Mouse (Mus musculus): ENCODE results near the gene Fos. TPM values are rescaled to one million over a fixed set of nuclear protein-coding genes. Genes with fewer than 3 reads are reported as not detected.

Fos gene
- polyA plus RNA-seq, 1 experiment from 2014 or later: 1.2 TPM

DNA sequence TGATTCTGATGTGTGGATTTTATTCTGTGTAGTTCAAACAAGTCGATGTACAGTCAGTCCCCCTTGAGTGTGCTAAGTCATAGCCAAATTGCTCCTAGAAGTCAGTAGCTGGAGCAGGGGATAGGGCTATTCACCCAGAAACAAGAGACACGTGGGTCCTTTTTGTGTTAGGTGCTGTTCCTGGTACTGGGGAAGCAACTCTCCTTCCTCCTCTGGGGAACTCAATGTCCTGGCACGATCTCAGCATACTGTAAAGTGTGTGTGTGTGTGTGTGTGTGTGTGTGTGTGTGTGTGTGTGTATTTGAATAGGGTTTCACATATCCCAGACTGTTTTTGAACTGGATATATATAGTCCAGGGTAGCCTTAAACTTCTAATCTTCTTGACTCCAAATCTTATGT lies 8.8 kb upstream of the Fos start:
- WGBS: 58% methylated on average over 3 of the region's 3 CpGs
- H3K36me3 ChIP-seq (ENCODE audit: poor library complexity, severe bottlenecking): no peaks in the 10 kb centered on the region
- no peak overlapping the region for H3K9ac ChIP-seq
- H3K4me3 ChIP-seq: no peak overlapping the region
- 0 out of 2 replicates have a peak, but pooled peaks cover 12% of the 10 kb centered on the region for H3K4me1 ChIP-seq
- H3K9me3 ChIP-seq (replicated peaks): no peaks in the 10 kb centered on the region
- ATAC-seq: no peak
- no peaks in the 10 kb centered on the region for H3K27me3 ChIP-seq
- no peak overlapping the region for H3K4me2 ChIP-seq
- H3K27ac ChIP-seq: no peak overlapping the region

DNA sequence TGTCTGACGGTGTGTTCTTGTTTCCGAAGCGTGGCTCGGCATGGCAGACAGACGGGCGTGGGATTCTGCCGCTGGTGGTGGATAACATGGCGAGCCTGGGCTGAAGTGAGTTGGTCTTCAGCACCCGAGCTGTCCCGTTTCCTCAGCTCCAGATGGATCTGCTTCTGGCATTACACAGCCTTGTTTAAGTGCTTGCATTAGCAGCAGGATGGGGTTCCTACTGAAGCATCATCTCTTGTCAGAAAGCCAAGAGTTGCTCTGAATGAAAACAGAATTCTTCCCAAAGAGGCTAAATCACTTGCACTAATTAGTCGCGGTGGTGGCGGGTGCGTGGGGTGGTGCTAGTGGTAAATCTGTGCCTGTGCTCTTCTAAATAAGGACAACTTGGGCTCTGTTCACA lies 5.8 kb upstream of the Fos start:
- 64% methylated on average over 14 of the region's 14 CpGs for WGBS
- Histone ChIP-seq H3K4me2 (0 out of 2 replicates have a peak overlapping the region, but pooled peaks have one; percentile 8), H3K9ac (no peak overlapping the region), H3K36me3 (ENCODE audit: poor library complexity, severe bottlenecking) (no peaks in the 10 kb centered on the region), H3K27ac (0 out of 2 replicates have a peak overlapping the region, but pooled peaks have one; percentile 3), H3K9me3 (replicated peaks) (no peaks in the 10 kb centered on the region), H3K4me3 (no peak overlapping the region), H3K27me3 (peaks cover 3% of the 10 kb centered on the region; the same call in 1 of the 2 replicates), H3K4me1 (peaks cover 25% of the 10 kb centered on the region)
- no peak for ATAC-seq

DNA sequence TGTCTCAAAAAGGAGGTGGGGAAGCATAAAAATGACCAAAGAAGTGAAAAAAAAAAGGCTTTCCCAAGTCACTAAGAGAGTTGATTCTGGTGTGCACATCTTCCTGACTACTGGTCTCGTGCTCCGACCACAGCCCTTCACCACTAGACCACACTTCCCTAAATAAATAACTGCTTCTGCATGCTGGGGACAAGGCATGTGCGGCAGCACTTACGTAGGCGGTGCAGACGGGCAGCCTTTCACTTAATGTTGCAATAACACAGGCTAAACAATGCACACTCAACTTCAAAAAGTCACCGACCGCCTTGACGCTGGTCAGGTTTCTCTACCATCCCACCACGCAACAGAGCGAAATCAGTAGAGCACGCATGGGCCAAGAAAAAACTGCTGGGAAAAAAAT lies 5.0 kb upstream of the Fos start:
- H3K9me3 ChIP-seq (replicated peaks): no peaks in the 10 kb centered on the region
- peaks cover 3% of the 10 kb centered on the region; the same call in 1 of the 2 replicates for H3K27me3 ChIP-seq
- WGBS: 85% methylated on average over 12 of the region's 12 CpGs
- H3K4me3 ChIP-seq: no peak overlapping the region
- H3K36me3 ChIP-seq (ENCODE audit: poor library complexity, severe bottlenecking): no peaks in the 10 kb centered on the region
- ATAC-seq: no peak
- H3K9ac ChIP-seq: no peak overlapping the region
- peaks cover 30% of the 10 kb centered on the region for H3K4me1 ChIP-seq
- H3K27ac ChIP-seq: no peak overlapping the region
- no peak overlapping the region for H3K4me2 ChIP-seq

DNA sequence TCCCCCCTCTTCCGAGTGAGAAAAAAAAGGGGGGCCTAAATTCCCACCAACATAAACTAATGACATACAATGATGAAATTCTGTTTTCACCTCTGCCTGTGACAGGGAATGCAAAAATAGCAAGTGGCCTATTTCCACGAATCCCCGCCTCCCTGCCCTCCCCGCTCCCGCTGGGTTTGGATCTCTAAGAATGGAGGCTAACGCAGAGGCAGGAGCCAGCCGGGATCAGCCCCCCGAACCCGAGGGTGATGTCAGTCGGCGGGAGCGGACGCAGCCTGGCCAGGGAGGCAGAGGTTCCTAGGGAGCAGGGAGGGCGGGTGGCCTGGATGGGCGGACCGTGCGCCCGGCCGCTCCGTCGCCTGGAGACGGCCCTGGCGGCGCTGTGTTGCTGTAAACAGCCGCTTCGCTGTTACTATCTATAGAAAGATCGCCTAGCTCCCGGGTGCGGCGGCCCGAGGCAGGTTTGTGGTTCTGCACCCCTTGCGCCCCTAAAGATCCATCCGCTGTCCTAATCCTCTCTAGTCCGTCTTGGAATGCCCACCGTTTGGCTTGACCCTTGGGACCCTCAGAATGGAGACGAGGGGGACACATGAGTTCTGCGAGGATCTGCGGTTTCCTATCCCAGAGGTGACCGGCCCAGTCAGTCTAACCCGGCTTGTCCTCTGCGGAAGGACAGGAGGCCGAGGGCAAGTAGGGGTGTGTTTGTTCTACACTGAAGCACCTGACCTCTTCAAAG lies 1.6 kb upstream of the Fos start:
- peak overlapping the region; percentile 63 for H3K9ac ChIP-seq
- H3K27ac ChIP-seq: no peak overlapping the region
- H3K9me3 ChIP-seq (replicated peaks): no peaks in the 10 kb centered on the region
- peaks cover 27% of the 10 kb centered on the region for H3K27me3 ChIP-seq
- no peaks in the 10 kb centered on the region for H3K36me3 ChIP-seq (ENCODE audit: poor library complexity, severe bottlenecking)
- H3K4me3 ChIP-seq: peak overlapping the region; percentile 54
- H3K4me1 ChIP-seq: peaks cover 49% of the 10 kb centered on the region
- 0% methylated on average over 41 of the region's 42 CpGs for WGBS
- peak overlapping the region; percentile 100 for H3K4me2 ChIP-seq
- ATAC-seq: peak; percentile 31; the same call in 1 of the 2 replicates

DNA sequence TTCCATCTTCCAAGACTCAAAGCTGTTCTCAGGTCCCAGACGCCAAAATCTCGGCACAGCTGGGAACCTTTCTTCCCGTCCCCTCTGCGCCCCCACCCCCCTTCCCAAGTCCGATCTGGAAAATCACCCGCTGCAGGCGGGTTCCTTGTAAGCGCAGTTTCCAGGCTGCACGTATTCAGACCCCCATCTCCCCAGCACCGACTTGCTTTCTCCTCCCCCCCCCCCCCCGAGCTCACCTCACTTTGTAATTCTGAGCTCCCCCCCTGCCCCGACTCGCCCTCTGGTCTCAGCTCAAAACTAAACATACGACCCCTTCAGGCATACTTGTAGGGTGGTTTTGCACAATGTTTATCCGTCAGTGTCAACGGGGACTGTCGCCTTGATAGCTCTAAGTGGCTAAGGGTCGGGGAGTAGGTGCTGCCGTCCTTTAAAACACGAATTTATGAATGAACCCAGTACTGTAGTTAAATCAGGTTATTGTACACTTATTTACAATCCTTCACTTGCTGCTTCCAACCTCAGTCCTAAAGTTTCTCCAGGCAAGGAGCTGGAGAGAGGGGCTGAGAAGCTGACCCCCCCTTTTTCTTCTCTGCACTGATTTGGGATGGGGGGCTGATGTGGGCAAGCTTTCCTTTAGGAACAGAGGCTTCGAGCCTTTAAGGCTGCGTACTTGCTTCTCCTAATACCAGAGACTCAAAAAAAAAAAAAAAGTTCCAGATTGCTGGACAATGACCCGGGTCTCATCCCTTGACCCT lies 857 bp upstream of the Fos start:
- Histone ChIP-seq H3K9me3 (replicated peaks) (no peaks in the 10 kb centered on the region), H3K4me1 (peaks cover 46% of the 10 kb centered on the region), H3K27ac (no peak overlapping the region), H3K9ac (peak overlapping the region; percentile 63), H3K27me3 (peaks cover 30% of the 10 kb centered on the region), H3K4me2 (peak overlapping the region; percentile 100), H3K4me3 (peak overlapping the region; percentile 54), H3K36me3 (ENCODE audit: poor library complexity, severe bottlenecking) (no peaks in the 10 kb centered on the region)
- peak; percentile 11 for ATAC-seq
- under 1% methylated on average over 22 of the region's 23 CpGs for WGBS

DNA sequence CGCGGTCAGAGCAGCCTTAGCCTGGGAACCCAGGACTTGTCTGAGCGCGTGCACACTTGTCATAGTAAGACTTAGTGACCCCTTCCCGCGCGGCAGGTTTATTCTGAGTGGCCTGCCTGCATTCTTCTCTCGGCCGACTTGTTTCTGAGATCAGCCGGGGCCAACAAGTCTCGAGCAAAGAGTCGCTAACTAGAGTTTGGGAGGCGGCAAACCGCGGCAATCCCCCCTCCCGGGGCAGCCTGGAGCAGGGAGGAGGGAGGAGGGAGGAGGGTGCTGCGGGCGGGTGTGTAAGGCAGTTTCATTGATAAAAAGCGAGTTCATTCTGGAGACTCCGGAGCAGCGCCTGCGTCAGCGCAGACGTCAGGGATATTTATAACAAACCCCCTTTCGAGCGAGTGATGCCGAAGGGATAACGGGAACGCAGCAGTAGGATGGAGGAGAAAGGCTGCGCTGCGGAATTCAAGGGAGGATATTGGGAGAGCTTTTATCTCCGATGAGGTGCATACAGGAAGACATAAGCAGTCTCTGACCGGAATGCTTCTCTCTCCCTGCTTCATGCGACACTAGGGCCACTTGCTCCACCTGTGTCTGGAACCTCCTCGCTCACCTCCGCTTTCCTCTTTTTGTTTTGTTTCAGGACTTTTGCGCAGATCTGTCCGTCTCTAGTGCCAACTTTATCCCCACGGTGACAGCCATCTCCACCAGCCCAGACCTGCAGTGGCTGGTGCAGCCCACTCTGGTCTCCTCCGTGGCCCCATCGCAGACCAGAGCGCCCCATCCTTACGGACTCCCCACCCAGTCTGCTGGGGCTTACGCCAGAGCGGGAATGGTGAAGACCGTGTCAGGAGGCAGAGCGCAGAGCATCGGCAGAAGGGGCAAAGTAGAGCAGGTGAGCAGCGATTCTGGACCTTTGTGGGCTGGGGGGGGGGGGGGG lies 875 bp downstream of the Fos start:
- H3K27ac ChIP-seq: peak overlapping the region; percentile 14; the same call in 1 of the 2 replicates
- H3K4me1 ChIP-seq: peaks cover 40% of the 10 kb centered on the region
- peak; percentile 44 for ATAC-seq
- peak overlapping the region; percentile 100 for H3K4me2 ChIP-seq
- under 1% methylated on average over 47 of the region's 49 CpGs for WGBS
- H3K4me3 ChIP-seq: peak overlapping the region; percentile 54
- peaks cover 34% of the 10 kb centered on the region for H3K27me3 ChIP-seq
- H3K9ac ChIP-seq: peak overlapping the region; percentile 62
- H3K36me3 ChIP-seq (ENCODE audit: poor library complexity, severe bottlenecking): no peaks in the 10 kb centered on the region
- no peaks in the 10 kb centered on the region for H3K9me3 ChIP-seq (replicated peaks)

DNA sequence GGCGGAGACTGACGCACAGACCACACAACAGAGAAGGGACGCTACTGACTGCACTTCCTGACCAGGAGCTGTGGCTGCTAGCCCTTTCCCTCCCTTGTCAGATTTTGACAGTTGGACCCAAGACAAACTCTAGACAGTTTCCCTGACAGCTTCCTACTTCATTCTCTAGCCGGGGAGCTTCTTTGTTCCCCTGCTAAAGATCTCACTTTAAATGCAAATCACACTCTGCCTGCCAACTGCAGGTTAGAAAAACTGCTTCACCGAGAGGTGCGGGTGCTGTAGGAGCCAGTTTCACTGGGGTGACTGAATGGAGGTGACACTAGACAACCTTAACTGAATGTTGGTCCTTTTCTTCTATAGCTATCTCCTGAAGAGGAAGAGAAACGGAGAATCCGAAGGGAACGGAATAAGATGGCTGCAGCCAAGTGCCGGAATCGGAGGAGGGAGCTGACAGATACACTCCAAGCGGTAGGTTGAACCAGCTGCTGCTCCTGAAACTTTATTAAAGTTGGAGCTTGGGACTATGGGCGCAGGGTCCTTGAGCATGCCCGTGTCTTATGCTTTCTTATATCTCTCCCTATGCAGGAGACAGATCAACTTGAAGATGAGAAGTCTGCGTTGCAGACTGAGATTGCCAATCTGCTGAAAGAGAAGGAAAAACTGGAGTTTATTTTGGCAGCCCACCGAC lies 1.7 kb downstream of the Fos start:
- H3K4me2 ChIP-seq: peak overlapping the region; percentile 100
- ATAC-seq: no peak
- H3K4me3 ChIP-seq: peak overlapping the region; percentile 54
- H3K9me3 ChIP-seq (replicated peaks): no peaks in the 10 kb centered on the region
- 5% methylated on average over 13 of the region's 16 CpGs for WGBS
- H3K27me3 ChIP-seq: peaks cover 37% of the 10 kb centered on the region
- peaks cover 40% of the 10 kb centered on the region for H3K4me1 ChIP-seq
- H3K36me3 ChIP-seq (ENCODE audit: poor library complexity, severe bottlenecking): no peaks in the 10 kb centered on the region
- H3K27ac ChIP-seq: no peak overlapping the region
- peak overlapping the region; percentile 62; the same call in 1 of the 2 replicates for H3K9ac ChIP-seq

DNA sequence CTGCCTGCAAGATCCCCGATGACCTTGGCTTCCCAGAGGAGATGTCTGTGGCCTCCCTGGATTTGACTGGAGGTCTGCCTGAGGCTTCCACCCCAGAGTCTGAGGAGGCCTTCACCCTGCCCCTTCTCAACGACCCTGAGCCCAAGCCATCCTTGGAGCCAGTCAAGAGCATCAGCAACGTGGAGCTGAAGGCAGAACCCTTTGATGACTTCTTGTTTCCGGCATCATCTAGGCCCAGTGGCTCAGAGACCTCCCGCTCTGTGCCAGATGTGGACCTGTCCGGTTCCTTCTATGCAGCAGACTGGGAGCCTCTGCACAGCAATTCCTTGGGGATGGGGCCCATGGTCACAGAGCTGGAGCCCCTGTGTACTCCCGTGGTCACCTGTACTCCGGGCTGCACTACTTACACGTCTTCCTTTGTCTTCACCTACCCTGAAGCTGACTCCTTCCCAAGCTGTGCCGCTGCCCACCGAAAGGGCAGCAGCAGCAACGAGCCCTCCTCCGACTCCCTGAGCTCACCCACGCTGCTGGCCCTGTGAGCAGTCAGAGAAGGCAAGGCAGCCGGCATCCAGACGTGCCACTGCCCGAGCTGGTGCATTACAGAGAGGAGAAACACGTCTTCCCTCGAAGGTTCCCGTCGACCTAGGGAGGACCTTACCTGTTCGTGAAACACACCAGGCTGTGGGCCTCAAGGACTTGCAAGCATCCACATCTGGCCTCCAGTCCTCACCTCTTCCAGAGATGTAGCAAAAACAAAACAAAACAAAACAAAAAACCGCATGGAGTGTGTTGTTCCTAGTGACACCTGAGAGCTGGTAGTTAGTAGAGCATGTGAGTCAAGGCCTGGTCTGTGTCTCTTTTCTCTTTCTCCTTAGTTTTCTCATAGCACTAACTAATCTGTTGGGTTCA lies 2.5 kb downstream of the Fos start:
- Histone ChIP-seq H3K27ac (no peak overlapping the region), H3K9me3 (replicated peaks) (no peaks in the 10 kb centered on the region), H3K36me3 (ENCODE audit: poor library complexity, severe bottlenecking) (no peaks in the 10 kb centered on the region), H3K4me3 (peak overlapping the region; percentile 54; the same call in 1 of the 2 replicates), H3K9ac (no peak overlapping the region), H3K27me3 (peaks cover 35% of the 10 kb centered on the region), H3K4me2 (peak overlapping the region; percentile 100), H3K4me1 (peaks cover 40% of the 10 kb centered on the region)
- WGBS: 28% methylated on average over 23 of the region's 23 CpGs
- ATAC-seq: no peak

DNA sequence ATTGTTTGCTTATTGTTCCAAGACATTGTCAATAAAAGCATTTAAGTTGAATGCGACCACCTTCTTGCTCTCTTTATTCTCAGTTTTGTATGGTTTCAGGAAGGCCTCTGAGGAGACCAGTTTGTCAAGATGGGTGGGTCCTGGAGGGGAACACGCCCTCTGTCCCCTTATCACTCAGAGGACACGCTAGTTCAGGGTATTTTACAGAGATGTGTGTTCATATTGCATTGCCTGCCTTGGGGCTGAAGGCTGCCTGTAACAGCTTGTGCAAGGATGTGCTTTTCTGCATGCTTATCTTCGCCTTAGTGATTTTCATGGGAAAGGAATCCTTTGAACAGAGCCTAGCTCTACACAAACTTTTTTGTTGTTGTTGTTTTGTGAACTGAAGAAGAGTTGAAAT lies 3.5 kb downstream of the Fos start:
- H3K9ac ChIP-seq: no peak overlapping the region
- 69% methylated on average over 4 of the region's 4 CpGs for WGBS
- no peak overlapping the region for H3K27ac ChIP-seq
- ATAC-seq: no peak
- H3K4me3 ChIP-seq: no peak overlapping the region
- no peaks in the 10 kb centered on the region for H3K36me3 ChIP-seq (ENCODE audit: poor library complexity, severe bottlenecking)
- H3K4me2 ChIP-seq: no peak overlapping the region
- peaks cover 30% of the 10 kb centered on the region for H3K4me1 ChIP-seq
- peaks cover 35% of the 10 kb centered on the region for H3K27me3 ChIP-seq
- H3K9me3 ChIP-seq (replicated peaks): no peaks in the 10 kb centered on the region

DNA sequence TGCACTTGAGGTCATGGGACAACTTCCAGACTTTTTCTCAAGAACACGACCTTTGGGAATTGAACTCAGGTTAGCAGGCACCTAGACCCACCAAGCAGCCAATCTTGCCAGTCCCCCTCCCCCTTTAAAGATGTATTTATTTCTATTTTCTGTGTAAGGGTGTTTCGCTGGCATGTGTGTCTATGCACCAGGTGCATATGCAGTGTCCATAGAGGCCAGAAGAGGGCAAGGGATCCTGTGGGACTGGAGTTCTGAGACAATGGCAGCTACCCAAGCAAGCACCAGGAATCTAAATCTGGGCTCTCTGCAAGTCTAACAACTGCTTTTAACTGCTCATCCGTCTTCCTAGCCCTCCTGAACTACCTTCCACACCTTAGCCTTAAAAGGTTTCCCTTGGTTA lies 4.1 kb downstream of the Fos start:
- 78% methylated on average over 3 of the region's 3 CpGs for WGBS
- Histone ChIP-seq H3K4me1 (peaks cover 25% of the 10 kb centered on the region), H3K4me2 (no peak overlapping the region), H3K27me3 (peaks cover 36% of the 10 kb centered on the region), H3K36me3 (ENCODE audit: poor library complexity, severe bottlenecking) (no peaks in the 10 kb centered on the region), H3K4me3 (no peak overlapping the region), H3K9ac (no peak overlapping the region), H3K9me3 (replicated peaks) (no peaks in the 10 kb centered on the region), H3K27ac (no peak overlapping the region)
- ATAC-seq: no peak
